Mouse (Mus musculus) heart, embryonic 14.5 days (tissue): Measurements from ENCODE around the gene Pax6. TPM values are rescaled to one million over a fixed set of nuclear protein-coding genes. Genes with fewer than 3 reads are reported as not detected.

Experiments used
- ATAC-seq: fragments of 200-750 bp; cut with Nextera tagmentation; 2 replicates; pipeline ENCODE4 v1.8.0; 2017; ENCODE audit warnings: low read depth, moderate TSS enrichment; ENCODE audit not compliant: insufficient number of reproducible peaks, insufficient read depth, low FRiP score
- H3K27ac ChIP-seq, 2 experiments: fragments of 200-500 bp in 1 of 2; fragments of 300-500 bp in 1 of 2; sonication (generic) in 1 of 2; replicated peaks in 1 of 2; 2 replicates each; pipeline ENCODE4 v1.5.1; 2012 to 2014; ENCODE audit warnings: low read depth in 2 of 2, low read length in 2 of 2, control low read depth in 1 of 2, mild to moderate bottlenecking in 1 of 2, mixed read lengths in 1 of 2; ENCODE audit not compliant: control insufficient read depth in 1 of 2, insufficient read depth in 1 of 2
- H3K27me3 ChIP-seq: fragments of 300-500 bp; sonication (generic); 2 replicates; pipeline ENCODE4 v1.6.1; 2014; ENCODE audit warnings: mild to moderate bottlenecking, low read length, control low read depth; ENCODE audit not compliant: control insufficient read depth, insufficient read depth
- H3K36me3 ChIP-seq: fragments of 300-500 bp; sonication (generic); 2 replicates; pipeline ENCODE4 v1.6.1; 2014; ENCODE audit warnings: mild to moderate bottlenecking, control low read depth, low read length, mixed read lengths; ENCODE audit not compliant: control insufficient read depth, insufficient read depth
- H3K4me1 ChIP-seq, 2 experiments: fragments of 200-500 bp in 1 of 2; fragments of 300-500 bp in 1 of 2; sonication (generic) in 1 of 2; 2 replicates each; pipeline ENCODE4 v1.6.1; 2012 to 2014; ENCODE audit warnings: low read length in 2 of 2, control low read depth in 1 of 2, mixed read lengths in 1 of 2; ENCODE audit not compliant: control insufficient read depth in 2 of 2, insufficient read depth in 2 of 2
- H3K4me2 ChIP-seq: fragments of 300-500 bp; sonication (generic); 2 replicates; pipeline ENCODE4 v1.6.1; 2014; ENCODE audit warnings: mild to moderate bottlenecking, low read length
- H3K4me3 ChIP-seq, 2 experiments: fragments of 200-500 bp in 1 of 2; fragments of 300-500 bp in 1 of 2; sonication (generic) in 1 of 2; 2 replicates each; pipeline ENCODE4 v1.5.1; 2012 to 2014; ENCODE audit warnings: low read length in 2 of 2, mild to moderate bottlenecking in 2 of 2, control low read depth in 1 of 2, low read depth in 1 of 2, moderate library complexity in 1 of 2; ENCODE audit not compliant: control insufficient read depth in 1 of 2, insufficient read depth in 1 of 2
- H3K9ac ChIP-seq: fragments of 300-500 bp; sonication (generic); 2 replicates; pipeline ENCODE4 v1.6.1; 2014; ENCODE audit warnings: mild to moderate bottlenecking, low read length
- H3K9me3 ChIP-seq: fragments of 300-500 bp; sonication (generic); 2 replicates; pipeline ENCODE4 v1.6.1; 2016; ENCODE audit warnings: low read length, control low read depth; ENCODE audit not compliant: control insufficient read depth
- WGBS: fragments of 180-500 bp; shearing (Covaris S2); extraction: QIAGEN DNeasy Blood & Tissue Kit; methylation state at CpG from one replicate; pipeline ENCODE4 v1.1.7; 2014; 5-methylcytosine and 5-hydroxymethylcytosine counted together
- polyA plus RNA-seq: library from polyadenylated mRNA; unstranded; fragments of >200 nt; fragmentation: Nextera tagmentation; extraction: Ambion mirVana; gene quantifications from 2 replicates; pipeline ENCODE4 v1.2.1, GENCODE M21; 2014

The Pax6 gene
- polyA plus RNA-seq, 1 experiment from 2014 or later: 0.23 TPM

DNA sequence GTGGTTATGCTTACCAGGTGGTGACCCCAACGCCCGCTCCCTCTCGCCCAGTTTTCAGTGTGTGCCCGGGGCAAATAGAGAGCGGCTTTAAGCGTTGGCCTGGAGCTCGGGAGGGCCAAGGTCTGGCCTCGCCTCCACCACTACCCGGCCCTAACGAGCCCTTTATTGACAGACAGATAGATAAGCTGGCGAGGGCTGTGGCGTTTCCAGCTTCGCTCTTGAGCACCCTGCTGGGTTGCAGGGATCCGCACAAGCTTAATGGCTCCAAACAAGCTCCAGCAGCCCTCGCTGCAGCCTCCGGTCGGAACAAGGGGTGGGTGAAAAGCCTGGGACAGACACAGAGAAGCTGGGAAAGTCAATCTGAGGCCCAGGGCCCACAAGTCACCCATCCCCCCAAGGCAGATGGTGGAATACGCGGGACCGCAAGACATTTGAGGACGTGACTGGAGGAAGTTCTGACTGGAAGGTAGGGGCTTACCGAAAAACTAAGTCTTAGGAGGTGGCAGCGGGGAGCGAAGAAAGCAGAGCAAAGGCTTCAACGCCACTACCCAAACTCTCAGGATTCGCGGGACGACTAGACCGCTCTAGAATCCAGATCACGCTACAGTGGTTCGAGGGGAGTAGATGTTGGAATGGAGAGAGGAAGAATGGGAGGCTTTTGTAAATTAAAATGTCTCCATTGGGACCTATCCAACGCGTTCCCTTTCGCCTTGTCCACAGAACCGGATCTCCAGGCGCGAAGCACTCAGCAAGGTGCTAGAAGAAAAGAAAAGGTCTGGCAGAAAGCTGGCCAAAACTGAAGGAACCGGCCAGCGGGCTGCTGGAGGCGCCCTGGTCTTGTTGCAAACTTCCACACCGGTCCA, 1.7 kb upstream of the Pax6 start:
- Histone ChIP-seq H3K4me3 (no peak overlapping the region), H3K4me1 (peaks cover 5% of the 10 kb centered on the region in 2 experiments; a peak in 2 of 4 replicates), H3K36me3 (no peaks in the 10 kb centered on the region), H3K4me2 (no peak overlapping the region), H3K9ac (no peak overlapping the region), H3K27ac (no peak overlapping the region), H3K9me3 (no peaks in the 10 kb centered on the region), H3K27me3 (peaks cover 95% of the 10 kb centered on the region)
- ATAC-seq: no peak; the same call in 1 of the 2 replicates
- WGBS: under 1% methylated on average over 41 of the region's 41 CpGs

DNA sequence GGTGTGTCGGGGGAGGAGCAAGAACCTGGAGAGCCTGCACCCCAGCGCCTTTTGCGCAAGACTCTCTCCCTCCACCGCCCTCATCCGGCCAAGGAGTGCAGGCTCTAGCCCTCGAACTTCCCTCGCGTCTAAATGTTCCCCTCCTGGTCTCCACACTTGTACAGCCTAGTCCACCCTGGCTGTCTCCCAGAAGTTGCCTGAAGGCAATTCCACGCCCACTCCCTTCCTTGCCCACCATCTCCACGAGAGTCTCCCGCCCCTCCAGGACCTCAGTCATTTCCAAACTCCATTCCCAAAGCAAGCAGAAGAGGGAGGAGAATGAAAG, 1.1 kb upstream of the Pax6 start:
- Histone ChIP-seq H3K27ac (no peak overlapping the region), H3K27me3 (peaks cover 95% of the 10 kb centered on the region), H3K9me3 (no peaks in the 10 kb centered on the region), H3K9ac (no peak overlapping the region), H3K4me3 (no peak overlapping the region), H3K4me2 (no peak overlapping the region), H3K4me1 (peaks cover 5 to 8% of the 10 kb centered on the region in 2 experiments; a peak in 2 of 4 replicates), H3K36me3 (no peaks in the 10 kb centered on the region)
- no peak for ATAC-seq
- WGBS: 2% methylated on average over 11 of the region's 11 CpGs

DNA sequence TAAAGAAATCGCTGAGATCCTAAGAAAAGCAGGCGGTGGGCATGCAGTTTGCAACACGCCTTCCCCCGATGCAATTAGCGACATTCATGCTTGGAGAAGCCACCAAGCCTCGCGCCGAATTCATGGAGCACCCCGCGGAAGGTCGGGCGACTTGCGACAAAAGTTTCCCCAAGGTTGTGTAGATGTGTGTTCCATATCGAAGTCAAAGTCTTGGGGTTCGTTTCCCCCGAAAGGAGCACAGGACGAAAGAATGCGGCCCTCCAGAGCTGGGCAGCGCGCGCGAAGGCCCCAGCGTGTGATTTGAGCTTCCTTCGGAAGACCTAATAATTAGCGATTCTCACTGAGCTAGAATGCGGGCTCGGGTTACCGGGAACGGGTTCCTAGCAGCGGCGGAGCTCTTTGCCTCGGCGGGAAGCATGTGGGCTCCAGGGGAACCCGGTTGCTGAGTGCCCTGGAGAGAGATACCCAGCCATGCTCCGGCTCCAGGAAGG, 716 bp downstream of the Pax6 start:
- no peak for ATAC-seq
- Histone ChIP-seq H3K27me3 (peaks cover 95% of the 10 kb centered on the region), H3K4me1 (peaks cover 11 to 13% of the 10 kb centered on the region in 2 experiments; a peak in 3 of 4 replicates), H3K9me3 (no peaks in the 10 kb centered on the region), H3K9ac (no peak overlapping the region), H3K4me2 (peak overlapping the region; percentile 4; the same call in 1 of the 2 replicates), H3K4me3 (peak overlapping the region in 1 of 2 experiments; percentile 17; a peak in 1 of 4 replicates), H3K36me3 (no peaks in the 10 kb centered on the region), H3K27ac (no peak overlapping the region)
- WGBS: under 1% methylated on average over 35 of the region's 35 CpGs

DNA sequence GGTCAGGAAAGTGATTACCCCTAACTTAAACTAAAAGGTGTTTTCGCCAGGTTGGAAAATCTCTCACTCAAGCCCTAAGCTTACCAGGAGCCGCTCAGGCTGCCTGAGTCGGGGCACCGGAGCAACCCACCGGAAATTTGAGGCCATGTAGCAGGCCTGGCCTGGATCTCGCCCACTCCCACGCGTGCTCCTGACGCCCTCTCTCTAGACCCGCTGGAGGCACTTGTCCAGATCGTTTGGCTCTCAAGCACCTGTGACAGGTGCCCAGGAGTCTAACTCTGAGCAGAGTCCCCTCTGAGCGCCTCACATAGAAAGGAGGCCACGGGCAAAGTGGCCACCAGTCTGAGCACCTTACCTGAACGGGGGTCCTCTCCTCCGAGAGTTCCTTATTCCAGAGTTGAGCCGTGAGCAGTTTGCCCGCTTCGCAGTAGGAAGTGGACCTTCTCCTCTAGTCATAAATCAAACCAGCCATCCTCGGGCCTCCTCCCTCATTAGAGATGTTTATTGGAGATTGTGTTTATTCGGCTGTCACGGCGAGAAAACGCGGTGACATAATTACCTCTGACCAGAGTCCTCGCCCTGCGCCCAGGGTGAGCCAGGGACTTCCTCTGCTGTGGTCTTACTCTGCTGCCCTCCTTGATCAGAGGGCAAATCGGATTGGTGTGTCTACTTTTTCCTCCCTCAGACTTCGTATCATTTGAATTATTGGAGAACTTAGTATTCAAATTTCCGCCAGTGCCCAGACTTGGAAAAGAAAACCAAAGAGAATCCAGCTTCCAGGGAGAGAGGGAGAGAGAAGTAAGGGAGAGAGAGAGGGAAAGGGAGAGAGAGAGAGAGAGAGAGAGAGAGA, 1.4 kb downstream of the Pax6 start:
- no peak overlapping the region for H3K4me3 ChIP-seq
- H3K9ac ChIP-seq: no peak overlapping the region
- no peak for ATAC-seq

DNA sequence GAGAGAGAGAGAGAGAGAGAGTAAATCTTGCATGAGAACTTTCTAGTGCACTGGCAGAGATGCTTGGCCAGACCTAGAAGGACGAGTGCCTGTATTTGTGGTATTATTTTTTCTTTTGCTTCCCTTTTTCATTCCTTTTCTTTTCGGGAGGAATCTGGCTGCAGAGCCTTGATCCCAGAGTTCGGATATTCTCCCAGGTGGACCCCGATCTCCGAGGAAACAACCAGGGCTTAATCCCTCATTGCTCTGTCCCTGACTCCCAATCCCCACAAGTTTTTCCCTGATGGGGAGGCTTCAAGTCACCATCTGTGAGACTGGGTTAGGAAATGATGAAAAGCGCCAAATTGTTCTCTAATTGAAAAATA, 2.0 kb downstream of the Pax6 start:
- Histone ChIP-seq H3K4me1 (peaks cover 20 to 26% of the 10 kb centered on the region in 2 experiments; a peak in 3 of 4 replicates), H3K9ac (no peak overlapping the region), H3K4me3 (no peak overlapping the region), H3K27me3 (peaks cover 95% of the 10 kb centered on the region), H3K9me3 (no peaks in the 10 kb centered on the region), H3K4me2 (no peak overlapping the region), H3K36me3 (no peaks in the 10 kb centered on the region), H3K27ac (no peak overlapping the region)
- no peak for ATAC-seq
- WGBS: 2% methylated on average over 6 of the region's 6 CpGs

More for the DNA sequence above, 1.4 kb downstream of the Pax6 start:
- H3K36me3 ChIP-seq: no peaks in the 10 kb centered on the region
- H3K27ac ChIP-seq: no peak overlapping the region
- peaks cover 17 to 20% of the 10 kb centered on the region in 2 experiments; a peak in 3 of 4 replicates for H3K4me1 ChIP-seq
- no peaks in the 10 kb centered on the region for H3K9me3 ChIP-seq
- no peak overlapping the region for H3K4me2 ChIP-seq
- WGBS: 1% methylated on average over 29 of the region's 29 CpGs
- H3K27me3 ChIP-seq: peaks cover 95% of the 10 kb centered on the region

DNA sequence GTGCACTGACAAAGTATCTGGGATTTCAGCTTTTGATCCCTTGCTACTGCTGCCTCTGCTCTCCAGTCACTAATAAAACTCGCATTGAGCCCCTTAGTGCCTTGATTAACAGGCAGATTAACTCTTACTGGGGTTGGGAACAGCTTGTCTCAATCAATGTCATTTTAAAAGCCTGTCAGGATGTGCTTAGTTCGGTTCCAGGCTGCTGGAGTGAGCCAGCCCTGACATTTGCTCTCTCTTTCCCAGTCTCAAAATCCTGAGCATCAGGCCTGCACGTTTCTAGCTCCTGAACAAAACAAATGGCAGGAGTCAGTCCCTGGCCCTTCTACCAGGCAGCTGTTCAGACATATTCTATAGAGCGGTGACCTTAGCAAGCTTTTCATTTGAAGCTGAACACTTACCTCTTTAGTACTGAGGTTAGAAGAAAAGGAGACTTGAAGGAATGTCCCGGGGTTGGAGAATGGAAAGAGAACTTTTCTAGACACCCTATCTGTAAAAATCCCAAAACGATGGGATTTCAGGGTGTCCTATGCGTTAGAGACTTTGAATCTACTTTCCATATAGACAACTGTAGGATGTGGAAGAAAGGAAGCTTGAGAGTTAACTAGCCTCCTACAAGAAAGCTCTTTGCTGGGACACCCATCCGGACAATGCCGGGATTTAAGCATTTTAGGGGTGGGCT, 2.6 kb downstream of the Pax6 start:
- H3K4me1 ChIP-seq: peaks cover 20 to 31% of the 10 kb centered on the region in 2 experiments; a peak in 3 of 4 replicates
- no peak overlapping the region for H3K4me2 ChIP-seq
- no peaks in the 10 kb centered on the region for H3K36me3 ChIP-seq
- ATAC-seq: no peak
- no peak overlapping the region for H3K4me3 ChIP-seq
- H3K9me3 ChIP-seq: no peaks in the 10 kb centered on the region
- peaks cover 95% of the 10 kb centered on the region for H3K27me3 ChIP-seq
- no peak overlapping the region for H3K27ac ChIP-seq
- H3K9ac ChIP-seq: no peak overlapping the region
- WGBS: 2% methylated on average over 9 of the region's 9 CpGs
